Mouse (Mus musculus) gonadal fat pad, adult 2 months (tissue): ENCODE data around the gene Plxdc2. TPM values are rescaled to one million over a fixed set of nuclear protein-coding genes. Genes with fewer than 3 reads are reported as not detected.

Source experiments
- DNase-seq: peaks from one replicate; pipeline ENCODE4 v3.0.0-alpha.2; 2012; ENCODE audit warnings: low read depth
- polyA plus RNA-seq: library from polyadenylated mRNA; depleted of rRNA; stranded (reverse); fragments of >200 nt; gene quantifications from 2 replicates; pipeline ENCODE4 v1.2.3, GENCODE M21; 2012; rRNA removed

Gene Plxdc2
- 10.7 and 12.2 TPM in 2 replicates for polyA plus RNA-seq

- DNase-seq: no peak
Observed at GRCm38 (mm10) chr2:16356106-16356818, at the start of gene Plxdc2. Plxdc2 (plus strand) TSS chr2:16356304.

- no peak for DNase-seq
Observed at GRCm38 (mm10) chr2:16310387-16310786, 45.7 kb upstream of the Plxdc2 start.

- no peak for DNase-seq
Observed at GRCm38 (mm10) chr2:16312400-16313070, 43.6 kb upstream of the Plxdc2 start.

- DNase-seq: no peak
Observed at GRCm38 (mm10) chr2:16335194-16335781, 20.8 kb upstream of the Plxdc2 start.

- DNase-seq: no peak
Observed at GRCm38 (mm10) chr2:16344564-16344963, 11.5 kb upstream of the Plxdc2 start.

GRCm38 (mm10) chr2:16351106-16351505 lies 5.0 kb upstream of the Plxdc2 start:
- DNase-seq: no peak

GRCm38 (mm10) chr2:16355611-16356105 lies 446 bp upstream of the Plxdc2 start:
- no peak for DNase-seq

- no peak for DNase-seq
Observed at GRCm38 (mm10) chr2:16356921-16357837, 1.1 kb downstream of the Plxdc2 start.

- no peak for DNase-seq
Observed at GRCm38 (mm10) chr2:16357946-16358345, 1.8 kb downstream of the Plxdc2 start.

- no peak for DNase-seq
Observed at GRCm38 (mm10) chr2:16359341-16359928, 3.3 kb downstream of the Plxdc2 start.

- DNase-seq: no peak
Observed at GRCm38 (mm10) chr2:16364749-16365148, 8.6 kb downstream of the Plxdc2 start.

- DNase-seq: no peak
Observed at GRCm38 (mm10) chr2:16365830-16366401, 9.8 kb downstream of the Plxdc2 start.

- no peak for DNase-seq
Observed at GRCm38 (mm10) chr2:16370419-16370818, 14.3 kb downstream of the Plxdc2 start.

GRCm38 (mm10) chr2:16374288-16374687 lies 18.2 kb downstream of the Plxdc2 start:
- no peak for DNase-seq

GRCm38 (mm10) chr2:16386206-16386605 lies 30.1 kb downstream of the Plxdc2 start:
- no peak for DNase-seq

- no peak for DNase-seq
Observed at GRCm38 (mm10) chr2:16386692-16387091, 30.6 kb downstream of the Plxdc2 start.

- DNase-seq: no peak
Observed at GRCm38 (mm10) chr2:16387787-16388186, 31.7 kb downstream of the Plxdc2 start.

GRCm38 (mm10) chr2:16397501-16397900 lies 41.4 kb downstream of the Plxdc2 start:
- DNase-seq: no peak

GRCm38 (mm10) chr2:16398006-16398405 lies 41.9 kb downstream of the Plxdc2 start:
- DNase-seq: no peak

- DNase-seq: no peak
Observed at GRCm38 (mm10) chr2:16398896-16399295, 42.8 kb downstream of the Plxdc2 start.

GRCm38 (mm10) chr2:16406508-16406907 lies 50.4 kb downstream of the Plxdc2 start:
- no peak for DNase-seq
